Mouse (Mus musculus): ENCODE results near the gene Slc27a5. TPM values are rescaled to one million over a fixed set of nuclear protein-coding genes. Genes with fewer than 3 reads are reported as not detected.

The Slc27a5 gene
- 0.26 TPM for polyA plus RNA-seq (2021)

DNA sequence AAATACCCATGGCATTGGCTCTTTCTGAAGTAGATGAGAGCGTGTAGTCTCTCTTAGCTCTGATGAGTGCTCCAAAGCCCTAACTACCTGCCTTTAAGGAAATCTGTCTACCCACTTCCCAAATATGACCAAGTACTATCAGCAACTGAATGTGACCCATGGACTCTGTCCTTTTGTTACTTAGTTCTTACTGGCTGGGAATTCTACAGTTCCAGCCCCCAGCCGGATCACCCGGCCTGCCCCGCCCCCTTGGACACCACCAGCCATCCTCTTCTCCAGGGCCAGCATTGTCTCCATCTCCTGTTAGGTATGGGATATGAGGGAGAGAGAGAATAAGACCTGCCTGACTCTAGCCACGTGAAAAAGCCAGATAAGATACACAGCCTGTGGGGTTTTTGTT is at the start of gene Slc27a5:
Slc27a5 (minus strand) TSS at position 140 of the 400 bp plus-strand sequence.
- no peaks in the 10 kb centered on the region for H3K27me3 ChIP-seq
- in situ Hi-C loops (cut with MboI; ENCODE audit: low pct_unique_long_range_greater_than_20kb): no loop called here
- POLR2A ChIA-PET: no interaction called here
- CTCF ChIA-PET: interaction anchor here (1.4 to 1.7 kb wide), 2 partner anchors 10 kb away, joined by 4 read pairs; no protein-coding TSS in a partner anchor
- ATAC-seq (no peak), DNase-seq (ENCODE audit: low read depth, low spot score) (no peak)
- no peak for TF ChIP-seq CTCF (IDR thresholded peaks at IDR 0.05)

DNA sequence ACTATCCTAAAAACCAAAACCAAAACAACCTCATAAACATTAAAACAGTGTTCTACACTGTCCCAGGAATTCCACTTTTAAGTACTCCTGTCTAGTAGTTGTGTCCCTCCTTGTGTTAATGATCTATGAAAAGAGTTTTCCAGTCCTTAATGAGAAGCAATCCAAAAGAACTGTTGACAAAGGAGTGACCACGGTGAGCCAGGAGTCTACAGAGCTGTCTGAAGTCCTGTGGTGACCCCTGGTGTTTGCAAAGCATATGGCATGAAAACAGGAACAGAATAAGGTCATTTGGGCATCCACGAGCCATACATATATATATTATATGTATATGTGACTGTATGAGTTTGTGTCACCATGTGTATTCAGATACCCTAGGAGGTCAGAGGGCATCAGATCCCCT is 48.1 kb upstream of the Slc27a5 start:
- peak; percentile 46 for ATAC-seq
- in situ Hi-C loops (cut with MboI; ENCODE audit: low pct_unique_long_range_greater_than_20kb): loop anchor here (5.0 kb wide), 1 partner anchor 34 kb away; the partner anchor contains the start of gene Zbtb45

DNA sequence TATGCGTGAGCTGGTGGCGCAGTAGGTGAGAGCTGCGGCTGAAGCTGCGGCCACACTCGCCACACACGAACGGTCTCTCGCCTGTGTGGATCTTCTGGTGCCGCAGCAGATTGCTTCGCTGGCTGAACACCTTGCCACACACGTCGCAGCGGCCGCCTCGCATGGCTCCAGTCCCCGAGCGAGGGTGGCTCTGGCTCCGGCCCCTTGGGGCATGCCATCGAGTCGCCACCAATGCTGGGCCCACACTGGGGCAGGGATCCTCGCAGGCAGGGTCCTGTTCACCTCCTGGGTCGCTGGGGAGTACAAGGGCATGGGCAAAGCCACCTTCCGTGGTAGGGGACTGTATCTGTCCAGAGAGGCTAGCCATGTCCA is 46.2 kb upstream of the Slc27a5 start:
- TF ChIP-seq CTCF (IDR thresholded peaks at IDR 0.05): no peak

More for the DNA sequence above, 48.1 kb upstream of the Slc27a5 start:
- ChIA-PET POLR2A (no interaction called here), CTCF (interaction anchor here (1.2 to 3.5 kb wide), 2 partner anchors 36 to 171 kb away, joined by 3 to 12 read pairs; partner anchors contain the start of gene Zbtb45)
- H3K27me3 ChIP-seq: no peaks in the 10 kb centered on the region
- peak; percentile 93 for TF ChIP-seq CTCF (IDR thresholded peaks at IDR 0.05)
- no peak for DNase-seq (ENCODE audit: low read depth, low spot score)

DNA sequence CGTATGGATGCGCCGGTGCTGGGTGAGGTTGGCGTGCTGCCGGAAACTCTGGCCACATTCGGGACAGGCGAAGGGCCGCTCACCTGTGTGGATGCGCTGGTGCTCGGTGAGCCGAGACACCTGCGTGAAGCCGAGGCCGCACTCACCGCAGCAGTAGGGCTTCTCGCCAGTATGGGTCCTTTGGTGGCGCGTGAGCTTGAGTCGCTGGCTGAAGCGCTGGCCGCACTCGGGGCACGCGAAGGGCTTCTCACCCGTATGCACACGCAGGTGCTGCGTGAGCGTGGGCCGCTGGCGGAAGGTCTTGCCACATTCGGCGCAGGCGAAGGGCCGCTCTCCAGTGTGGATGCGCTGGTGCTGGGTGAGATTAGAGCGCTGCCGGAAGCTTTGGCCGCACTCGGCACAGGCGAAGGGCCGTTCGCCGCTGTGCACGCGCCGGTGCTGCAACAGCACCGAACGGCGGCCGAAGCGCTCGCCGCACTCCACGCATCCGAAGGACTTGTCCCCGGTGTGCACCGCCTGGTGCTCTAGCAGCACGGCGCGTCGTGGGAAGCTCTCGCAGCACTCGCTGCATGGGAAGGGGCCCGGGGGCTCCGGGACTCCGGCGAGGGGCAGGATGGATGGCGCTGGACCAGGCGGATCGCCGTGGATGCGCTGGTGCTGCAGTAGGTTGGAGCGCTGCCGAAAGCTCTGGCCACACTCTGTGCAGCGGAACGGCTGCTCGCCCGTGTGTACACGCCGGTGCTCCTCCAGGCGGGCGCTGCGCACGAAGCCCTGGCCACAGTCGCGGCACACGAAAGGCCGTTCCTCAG is 45.7 kb upstream of the Slc27a5 start:
- POLR2A ChIA-PET: no interaction called here
- DNase-seq (ENCODE audit: low read depth, low spot score) (no peak), ATAC-seq (no peak)
- H3K27me3 ChIP-seq: no peaks in the 10 kb centered on the region
- TF ChIP-seq CTCF (IDR thresholded peaks at IDR 0.05): no peak
- CTCF ChIA-PET: no interaction called here
- in situ Hi-C loops (cut with MboI; ENCODE audit: low pct_unique_long_range_greater_than_20kb): no loop called here

More for the DNA sequence above, 46.2 kb upstream of the Slc27a5 start:
- no peaks in the 10 kb centered on the region for H3K27me3 ChIP-seq
- no peak for ATAC-seq
- POLR2A ChIA-PET: no interaction called here
- in situ Hi-C loops (cut with MboI; ENCODE audit: low pct_unique_long_range_greater_than_20kb): no loop called here
- CTCF ChIA-PET: no interaction called here
- DNase-seq (ENCODE audit: low read depth, low spot score): no peak

DNA sequence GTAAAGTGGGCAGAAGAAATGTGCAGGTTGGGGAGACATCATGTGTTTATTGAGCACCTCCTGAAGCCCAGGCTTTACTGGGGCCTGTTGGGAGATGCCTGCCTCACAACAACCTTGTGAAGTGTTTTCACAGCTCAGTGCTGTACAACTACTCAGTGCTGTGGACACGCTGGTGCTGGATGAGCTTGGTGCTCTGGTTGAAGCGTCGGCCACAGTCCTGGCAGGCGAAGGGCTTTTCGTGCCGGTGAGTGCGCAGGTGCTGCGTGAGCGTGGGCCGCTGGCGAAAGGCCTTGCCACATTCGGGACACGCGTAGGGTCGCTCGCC is 45.1 kb upstream of the Slc27a5 start:
- ChIA-PET POLR2A (no interaction called here), CTCF (no interaction called here)
- TF ChIP-seq CTCF (IDR thresholded peaks at IDR 0.05): no peak
- ATAC-seq: no peak
- no peak for DNase-seq (ENCODE audit: low read depth, low spot score)
- no peaks in the 10 kb centered on the region for H3K27me3 ChIP-seq
- in situ Hi-C loops (cut with MboI; ENCODE audit: low pct_unique_long_range_greater_than_20kb): no loop called here

DNA sequence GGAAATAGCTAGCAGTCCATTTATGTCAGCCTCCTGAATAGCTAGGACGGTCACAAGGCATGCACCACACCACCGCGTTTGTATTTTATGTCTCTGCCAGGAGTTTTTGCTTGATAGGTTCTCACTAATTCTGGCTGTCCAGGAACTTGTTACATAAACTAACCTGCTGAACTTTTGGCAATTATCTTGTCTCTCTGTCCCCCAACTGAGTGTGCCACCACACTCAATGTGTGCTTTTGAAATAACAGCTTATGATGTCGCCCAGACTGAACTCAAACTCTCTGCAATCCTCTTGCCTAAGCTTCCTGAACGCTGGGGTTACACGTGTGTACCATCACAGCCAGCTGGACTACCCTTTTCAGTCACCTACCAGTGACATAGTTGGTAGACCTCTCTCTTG is 44.5 kb upstream of the Slc27a5 start:
- CTCF ChIA-PET: interaction anchor here (0.9 to 4.1 kb wide), 3 partner anchors 9 to 32 kb away, joined by 3 to 19 read pairs (median 3); partner anchors contain the start of gene Zbtb45
- POLR2A ChIA-PET: no interaction called here
- no peak for DNase-seq (ENCODE audit: low read depth, low spot score)
- no peak for ATAC-seq
- TF ChIP-seq CTCF (IDR thresholded peaks at IDR 0.05): no peak
- in situ Hi-C loops (cut with MboI; ENCODE audit: low pct_unique_long_range_greater_than_20kb): no loop called here
- H3K27me3 ChIP-seq: no peaks in the 10 kb centered on the region

DNA sequence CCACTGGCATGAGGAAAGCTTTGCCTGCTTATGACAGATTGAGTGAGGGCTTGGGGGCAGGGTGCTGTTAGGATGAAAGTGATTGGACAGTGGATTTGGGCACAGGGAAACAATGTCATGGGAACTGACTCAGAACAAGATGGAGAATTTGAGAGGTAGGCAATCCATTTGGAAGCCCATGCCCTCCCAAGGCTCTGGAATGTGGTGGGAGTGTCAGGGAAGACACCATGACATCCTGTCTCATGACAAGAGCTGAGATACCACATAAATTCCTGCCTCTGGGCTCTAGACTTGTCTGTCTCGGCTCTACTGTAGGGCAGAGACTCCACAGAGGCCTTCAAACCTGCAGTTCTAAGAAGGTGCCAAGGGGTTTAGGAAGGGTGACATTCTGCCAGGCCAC is 43.3 kb upstream of the Slc27a5 start:
- DNase-seq (ENCODE audit: low read depth, low spot score): no peak
- TF ChIP-seq CTCF (IDR thresholded peaks at IDR 0.05): no peak
- in situ Hi-C loops (cut with MboI; ENCODE audit: low pct_unique_long_range_greater_than_20kb): no loop called here
- POLR2A ChIA-PET: interaction anchor here (1.2 kb wide), 2 partner anchors 16 to 31 kb away, joined by 3 to 5 read pairs; partner anchors contain the start of gene Zbtb45
- H3K27me3 ChIP-seq: no peaks in the 10 kb centered on the region
- no peak for ATAC-seq
- CTCF ChIA-PET: interaction anchor here (1.4 to 4.1 kb wide), 2 partner anchors 8 to 31 kb away, joined by 6 to 19 read pairs; partner anchors contain the start of gene Zbtb45

DNA sequence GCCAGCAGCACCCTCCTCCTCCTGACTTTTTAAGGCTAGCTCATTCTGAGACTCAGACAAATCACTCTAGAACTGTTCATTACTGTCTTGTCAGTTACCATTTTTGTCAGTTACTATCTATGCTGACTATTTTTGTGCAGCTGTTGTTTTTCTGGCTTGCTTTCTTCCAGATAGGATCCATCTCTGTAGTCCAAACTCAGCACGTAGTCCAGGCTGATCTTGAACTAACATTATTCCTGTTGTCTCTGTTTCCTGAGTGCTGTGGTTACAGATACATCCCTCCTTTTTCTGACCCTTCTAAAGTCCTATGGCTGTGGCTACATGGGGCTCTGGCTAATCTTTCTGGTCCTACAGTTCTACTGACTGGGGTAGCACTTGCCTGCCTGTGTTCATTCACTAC is 41.2 kb upstream of the Slc27a5 start:
- in situ Hi-C loops (cut with MboI; ENCODE audit: low pct_unique_long_range_greater_than_20kb): no loop called here

DNA sequence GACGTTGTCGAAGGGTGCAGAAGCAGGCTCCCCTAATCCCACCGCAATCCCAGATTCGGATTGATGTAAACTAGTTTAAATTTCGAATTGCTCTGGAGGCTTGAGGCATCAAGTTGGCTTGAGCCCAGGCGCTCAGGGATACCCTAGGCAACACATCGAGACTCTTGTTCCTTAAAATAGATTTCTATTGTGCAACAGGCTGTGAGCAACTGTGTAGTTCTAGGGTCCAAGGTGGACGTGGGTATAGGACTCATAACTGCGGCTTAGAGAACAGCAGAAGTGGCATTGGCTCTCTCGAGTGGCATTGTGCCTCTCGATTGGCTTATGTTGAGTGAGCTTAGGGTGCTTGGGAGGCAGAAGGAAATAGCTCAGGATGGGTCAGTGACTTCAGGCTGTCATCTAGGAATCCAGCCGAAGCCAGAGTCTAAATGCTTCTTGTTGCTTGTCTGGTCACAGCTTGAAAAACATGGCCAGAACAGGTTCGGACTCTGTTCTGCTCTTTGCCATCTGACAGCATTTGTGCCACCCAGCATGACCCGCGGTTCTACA is 40.7 kb upstream of the Slc27a5 start:
- DNase-seq (ENCODE audit: low read depth, low spot score): no peak

More for the DNA sequence above, 41.2 kb upstream of the Slc27a5 start:
- CTCF ChIA-PET: interaction anchor here (1.6 to 4.1 kb wide), 3 partner anchors 14 to 29 kb away, joined by 3 to 19 read pairs (median 6); partner anchors contain the start of gene Zbtb45
- DNase-seq (ENCODE audit: low read depth, low spot score) (no peak), ATAC-seq (no peak)
- POLR2A ChIA-PET: interaction anchor here (2.3 kb wide), 1 partner anchor 14 kb away, joined by 8 read pairs; no protein-coding TSS in a partner anchor
- no peak for TF ChIP-seq CTCF (IDR thresholded peaks at IDR 0.05)
- no peaks in the 10 kb centered on the region for H3K27me3 ChIP-seq

DNA sequence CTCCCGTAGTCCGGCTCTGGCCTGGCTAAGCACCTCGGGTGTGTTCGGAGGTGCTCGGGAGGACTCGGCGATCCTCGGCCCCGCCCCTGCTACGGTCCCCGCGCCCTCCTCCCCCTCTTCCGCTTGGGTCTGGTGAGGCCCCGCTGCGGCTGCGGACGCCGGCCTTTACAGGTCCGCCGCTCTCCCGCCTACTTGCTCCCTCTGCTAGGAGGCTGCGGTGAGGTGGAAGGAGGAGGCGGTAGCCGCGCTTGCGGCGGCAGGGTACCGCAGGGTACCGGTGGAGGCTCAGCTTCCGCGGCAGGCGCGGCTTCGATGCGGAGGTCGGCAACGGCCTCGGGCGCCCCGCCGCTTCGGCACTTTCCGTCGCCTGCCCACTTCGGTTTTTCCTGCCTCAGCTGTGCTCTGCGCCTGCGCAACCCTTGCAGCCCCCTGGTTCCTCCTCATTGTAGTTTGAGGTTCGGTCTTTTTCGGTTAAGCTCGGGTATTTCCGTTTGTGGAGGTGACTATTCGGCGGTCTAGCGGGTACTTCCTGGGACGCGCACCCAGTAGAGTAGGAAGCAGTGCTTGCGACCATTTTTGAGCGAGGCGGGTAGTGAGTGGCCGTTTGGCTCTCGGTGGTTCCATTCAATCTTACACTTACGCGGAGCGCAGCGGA is 40.0 kb upstream of the Slc27a5 start, which contains the start of gene Ube2m:
Ube2m (minus strand) TSS at position 375 of the 655 bp plus-strand sequence.
- POLR2A ChIA-PET: interaction anchor here (1.7 to 2.3 kb wide), 2 partner anchors 10 to 13 kb away, joined by 8 read pairs; no protein-coding TSS in a partner anchor
- CTCF ChIA-PET: interaction anchor here (1.7 to 4.1 kb wide), 2 partner anchors 23 to 28 kb away, joined by 3 to 19 read pairs; partner anchors contain the start of gene Zbtb45
- no peak for TF ChIP-seq CTCF (IDR thresholded peaks at IDR 0.05)
- peak; percentile 75 for ATAC-seq
- no peaks in the 10 kb centered on the region for H3K27me3 ChIP-seq
- in situ Hi-C loops (cut with MboI; ENCODE audit: low pct_unique_long_range_greater_than_20kb): no loop called here
- DNase-seq (ENCODE audit: low read depth, low spot score): peak; percentile 92

More for the DNA sequence above, 40.7 kb upstream of the Slc27a5 start:
- in situ Hi-C loops (cut with MboI; ENCODE audit: low pct_unique_long_range_greater_than_20kb): no loop called here
- TF ChIP-seq CTCF (IDR thresholded peaks at IDR 0.05): no peak
- ChIA-PET POLR2A (interaction anchor here (2.3 kb wide), 1 partner anchor 13 kb away, joined by 8 read pairs; no protein-coding TSS in a partner anchor), CTCF (interaction anchor here (1.6 to 4.1 kb wide), 3 partner anchors 14 to 28 kb away, joined by 3 to 19 read pairs (median 6); partner anchors contain the start of gene Zbtb45)
- no peaks in the 10 kb centered on the region for H3K27me3 ChIP-seq
- peak; percentile 3 for ATAC-seq

Data from Patski (cell line).